Mouse (Mus musculus) frontal cortex, postnatal 25 days (tissue): Measurements from ENCODE around the gene Rcc2.

Experiments
- DNase-seq, 2 experiments: peaks; one replicate each; pipeline ENCODE4 v3.0.0; 2022; ENCODE audit warnings: low spot score in 2 of 2

The Rcc2 gene

GRCm38 (mm10) chr4:140709617-140710016 is 9.3 kb downstream of the Rcc2 start:
- no peak for DNase-seq

- no peak for DNase-seq
Observed at GRCm38 (mm10) chr4:140710781-140711180, 10.4 kb downstream of the Rcc2 start.

GRCm38 (mm10) chr4:140711360-140711759 is 11.0 kb downstream of the Rcc2 start:
- DNase-seq, result no peak

DNA sequence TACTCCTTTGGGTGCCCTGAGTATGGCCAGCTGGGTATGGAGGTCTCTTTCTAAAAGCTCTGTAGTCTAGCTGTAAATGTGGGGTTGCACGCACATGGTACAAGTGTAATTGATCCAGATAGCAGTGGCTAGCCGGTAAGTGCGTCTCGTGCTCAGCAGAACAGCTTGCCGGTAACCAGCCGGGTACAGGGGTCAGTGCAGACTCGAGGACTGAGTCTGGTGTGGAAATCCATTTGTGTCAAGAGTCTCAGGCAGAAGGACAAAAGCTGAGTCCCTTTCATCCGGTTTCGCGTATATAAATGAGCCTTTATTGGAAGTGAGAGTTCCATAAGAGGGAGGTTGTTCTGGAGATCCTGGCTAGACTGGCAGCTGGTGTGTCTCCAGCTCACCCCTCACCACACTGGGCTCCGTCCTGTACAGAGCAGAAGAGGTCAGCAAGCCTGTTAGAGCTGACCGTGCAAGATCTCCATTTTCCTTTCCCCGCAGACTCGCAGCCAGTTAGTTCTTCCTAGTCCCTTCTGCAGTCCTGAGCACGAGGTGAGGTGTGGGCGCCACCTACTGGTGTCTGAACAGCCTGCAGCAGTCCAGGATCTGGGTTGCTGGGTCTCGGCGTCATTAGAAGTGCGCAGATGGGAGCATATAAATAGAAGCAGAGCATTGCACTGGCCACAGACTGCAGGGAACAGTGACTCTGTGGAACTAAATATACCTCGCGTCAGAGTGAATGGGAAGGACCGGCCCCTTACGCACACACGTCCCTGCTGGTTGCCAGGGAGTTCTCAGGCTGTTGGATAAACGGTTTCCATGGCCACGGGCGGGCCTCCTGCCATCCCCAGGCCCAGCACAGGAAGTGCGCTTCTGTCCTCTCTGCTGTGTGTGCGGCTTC is 13.4 kb downstream of the Rcc2 start:
- DNase-seq, result peak; percentile 97 to 98

DNA sequence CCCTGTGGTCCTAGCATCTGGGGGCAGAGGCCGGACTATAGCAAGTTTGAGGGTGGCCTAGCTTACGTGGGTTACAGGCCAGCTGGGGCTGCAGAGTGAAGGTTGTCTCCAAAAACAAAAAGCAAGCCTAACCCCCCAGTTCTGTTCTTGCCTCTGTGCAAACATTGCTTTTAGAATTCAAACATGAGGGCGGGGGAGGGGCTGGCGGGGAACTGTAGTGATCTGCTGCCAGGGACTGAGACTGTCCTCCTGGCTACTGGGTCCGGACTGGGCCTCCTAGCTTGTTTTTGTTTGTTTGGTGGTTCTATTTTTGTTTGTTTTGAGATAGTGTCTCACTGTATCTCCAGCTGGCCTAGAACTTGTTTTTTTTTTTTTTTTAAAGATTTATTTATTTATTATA is 14.2 kb downstream of the Rcc2 start:
- no peak for DNase-seq

GRCm38 (mm10) chr4:140716994-140717393 is 16.7 kb downstream of the Rcc2 start:
- DNase-seq, result no peak

DNA sequence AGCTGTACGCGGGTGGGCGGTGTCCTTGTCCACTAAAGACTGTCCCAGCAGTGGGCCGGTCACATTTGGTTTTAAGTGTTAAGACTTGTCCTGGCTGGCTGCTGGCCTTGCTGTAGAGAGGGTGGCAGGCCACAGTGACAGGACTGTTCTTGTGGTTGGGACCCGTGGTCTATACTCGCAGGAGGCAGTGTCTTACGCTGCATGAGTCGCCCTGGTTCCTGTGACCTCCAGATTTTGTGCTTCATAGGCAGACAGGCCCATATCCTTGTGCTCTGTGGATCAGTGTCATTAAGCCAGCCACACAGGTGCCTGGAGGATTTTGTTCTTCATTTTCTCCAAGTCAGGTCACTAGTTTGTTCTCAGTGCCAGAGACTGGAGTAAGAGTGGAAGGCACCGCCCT is 18.1 kb downstream of the Rcc2 start:
- DNase-seq, result no peak

DNA sequence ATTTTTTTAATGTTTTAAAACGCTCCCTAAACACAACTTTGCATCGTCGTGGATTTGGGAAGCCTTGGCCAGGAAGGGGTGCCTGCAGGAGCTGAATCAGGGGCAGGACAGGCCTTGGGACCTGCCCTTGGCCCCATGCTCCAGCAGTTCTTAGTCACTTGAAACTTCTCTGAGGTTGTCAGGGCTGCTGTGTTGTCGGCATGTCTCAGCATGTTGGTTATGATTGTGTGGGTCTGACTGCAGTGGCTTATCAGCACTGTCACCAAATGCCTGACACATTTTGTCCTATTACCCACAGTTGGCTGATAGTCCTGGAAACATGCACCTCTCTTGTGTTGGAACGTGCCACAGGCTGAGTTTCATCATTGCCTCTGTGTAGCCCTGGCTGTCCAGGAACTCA is 19.8 kb downstream of the Rcc2 start:
- DNase-seq, result no peak

DNA sequence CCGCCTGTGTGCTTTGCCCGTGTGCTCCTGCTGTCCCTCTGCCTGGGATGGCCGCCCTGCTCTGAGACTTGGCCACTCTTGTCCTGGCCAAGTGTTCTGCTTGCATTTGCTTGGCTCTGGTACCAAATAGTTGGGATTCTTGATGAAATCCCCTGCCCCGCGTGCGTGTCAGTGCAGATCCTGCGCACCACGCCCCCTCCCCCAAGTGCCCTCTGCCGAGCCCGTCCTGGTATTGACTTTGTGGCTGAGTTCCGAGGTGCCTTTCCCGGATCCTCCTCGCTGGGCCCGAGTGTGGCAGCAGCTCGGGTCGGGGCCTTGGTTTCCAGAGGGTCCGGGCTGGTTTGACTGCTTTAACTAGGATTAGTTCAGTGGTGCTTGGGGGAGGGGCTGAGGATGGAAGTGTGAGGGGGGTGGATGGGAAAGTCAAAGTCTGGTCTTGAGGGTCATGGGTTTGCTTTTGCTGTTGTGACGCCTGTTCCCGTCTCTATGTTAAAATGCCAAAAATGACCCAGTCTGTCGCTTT is 21.7 kb downstream of the Rcc2 start:
- no peak for DNase-seq

DNA sequence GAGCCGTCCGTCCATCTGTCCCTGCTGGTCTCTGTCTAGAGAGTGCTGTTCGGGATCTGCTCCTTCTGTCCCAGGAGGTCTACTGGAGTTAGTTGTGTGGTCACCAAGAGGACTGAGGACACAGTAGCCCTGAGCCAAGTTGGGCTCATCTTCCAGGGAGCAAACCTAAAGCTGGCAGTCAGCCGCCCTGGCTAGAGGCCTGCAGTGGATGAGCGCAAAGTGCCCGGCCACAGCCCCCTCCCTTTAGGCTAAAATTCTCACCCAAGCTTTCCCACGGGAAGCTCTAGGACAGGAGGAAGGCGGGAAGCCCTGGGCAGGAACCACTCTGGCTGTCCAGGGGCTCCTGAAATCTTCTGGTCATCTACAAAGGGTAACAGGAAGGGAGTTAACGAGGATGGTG is 22.4 kb downstream of the Rcc2 start:
- no peak for DNase-seq

DNA sequence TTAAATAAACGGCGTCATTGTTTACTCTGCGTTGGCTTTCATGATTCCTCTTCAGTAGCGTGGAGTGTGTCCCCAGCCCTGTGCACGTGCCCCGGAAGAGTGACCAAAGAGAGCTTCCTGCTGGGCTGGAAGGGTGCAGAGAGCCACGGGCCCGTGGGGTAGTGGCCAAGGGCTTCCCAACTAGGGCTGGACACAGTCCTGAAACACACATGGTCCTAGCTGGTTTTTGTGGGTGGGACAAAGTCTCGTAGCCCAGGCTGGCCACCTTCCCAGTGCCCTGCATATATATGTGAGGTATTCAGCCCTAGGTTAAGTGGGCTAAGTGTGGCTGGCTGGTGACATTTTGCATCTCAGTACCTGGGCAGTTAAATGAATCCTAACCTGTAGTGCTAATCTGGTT is 22.9 kb downstream of the Rcc2 start:
- no peak for DNase-seq

DNA sequence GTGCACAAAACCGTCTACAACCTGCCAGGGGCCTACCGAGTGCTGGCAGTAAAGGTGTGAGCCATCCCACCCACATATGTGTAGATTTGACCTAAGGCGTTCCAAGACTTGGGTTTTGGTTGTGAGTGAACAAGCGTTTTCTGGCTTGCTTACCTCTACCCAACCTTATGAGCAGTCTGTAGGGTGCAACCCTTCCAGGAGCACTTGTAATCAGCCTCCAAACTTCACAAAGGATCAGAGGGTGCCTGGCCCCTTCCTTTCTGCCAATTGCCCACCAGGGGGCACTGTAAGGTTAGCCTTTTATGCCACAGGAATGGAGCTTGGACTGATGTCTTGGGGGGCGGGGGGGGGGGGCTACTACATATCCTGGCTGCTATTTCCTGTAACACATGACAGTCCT is 23.5 kb downstream of the Rcc2 start:
- no peak for DNase-seq

DNA sequence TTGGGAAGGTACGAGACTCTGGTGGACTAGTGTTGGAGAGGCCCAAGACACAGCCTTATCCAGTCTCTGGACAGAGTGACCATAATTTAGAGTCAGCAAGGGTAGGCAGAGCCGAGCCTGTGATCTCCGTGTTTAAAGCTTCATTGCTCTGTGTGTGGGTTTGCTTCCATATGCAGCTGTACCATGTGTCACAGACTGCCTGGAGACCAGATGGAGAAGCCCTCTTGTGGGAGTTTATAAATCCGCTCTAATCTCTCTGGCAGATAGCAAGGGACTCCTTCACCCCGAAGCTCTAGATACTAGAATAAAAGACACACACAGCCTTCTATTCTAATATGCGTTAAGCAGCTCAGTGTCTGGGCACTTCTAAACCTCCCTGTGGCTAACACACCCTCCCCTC is 24.4 kb downstream of the Rcc2 start:
- no peak for DNase-seq

DNA sequence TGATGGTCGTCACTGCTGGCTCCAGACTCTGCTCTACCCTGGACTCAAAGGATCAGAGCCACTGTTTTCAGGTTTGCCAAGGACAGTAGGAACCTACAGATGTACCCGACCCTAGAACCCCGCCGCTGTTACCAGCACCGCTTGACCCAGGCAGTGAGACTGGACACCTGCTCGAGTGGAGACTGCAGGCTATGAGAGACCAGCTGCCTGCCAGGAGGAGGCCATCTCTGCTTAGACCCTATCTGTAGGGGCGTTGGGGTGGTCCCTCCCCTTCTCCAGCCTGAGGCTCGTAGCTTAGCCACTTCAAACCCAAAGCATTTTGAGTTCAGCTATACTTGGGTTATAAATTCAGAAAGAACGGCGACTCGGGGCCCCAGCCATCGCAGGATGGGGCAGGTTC is 26.6 kb downstream of the Rcc2 start:
- no peak for DNase-seq

DNA sequence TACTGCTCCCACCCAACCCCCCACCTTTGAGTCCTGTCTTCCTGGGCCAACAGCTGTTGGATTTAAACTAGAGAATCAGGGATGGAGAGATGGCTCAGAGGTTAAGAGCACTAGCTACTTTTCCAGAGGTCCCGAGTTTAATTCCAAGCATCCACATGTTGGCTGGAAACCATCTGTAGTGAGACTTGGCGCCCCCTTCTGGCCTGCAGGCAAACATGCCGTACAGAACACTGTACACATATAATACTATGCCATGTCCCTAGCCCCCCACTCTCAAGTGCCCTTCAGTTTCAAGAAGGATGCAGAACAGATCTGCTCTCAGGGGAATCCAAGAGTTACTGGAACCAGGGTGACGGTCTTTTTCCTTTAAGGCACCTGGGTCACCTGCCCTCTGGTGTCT is 31.3 kb downstream of the Rcc2 start:
- DNase-seq, result no peak

DNA sequence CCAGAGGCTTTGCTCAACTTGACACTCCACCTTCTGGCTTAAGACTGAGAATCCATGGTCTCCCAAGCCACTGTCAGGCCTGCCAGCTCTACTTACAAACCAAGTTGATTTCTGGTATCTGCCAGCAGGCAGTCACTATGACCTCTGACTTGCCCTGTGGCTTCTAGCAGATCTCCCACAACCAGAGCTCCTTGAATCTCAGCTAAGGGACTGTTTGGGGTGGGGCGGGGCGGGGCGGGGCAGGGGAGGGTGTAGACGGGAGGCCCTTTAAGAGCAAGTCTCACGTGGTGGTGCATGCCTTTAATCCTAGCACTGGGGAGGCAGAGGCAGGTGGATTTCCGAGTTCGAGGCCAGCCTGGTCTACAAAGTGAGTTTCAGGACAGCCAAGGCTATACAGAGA is 32.5 kb downstream of the Rcc2 start:
- no peak for DNase-seq

- DNase-seq, result no peak
Observed at GRCm38 (mm10) chr4:140740655-140741054, 40.3 kb downstream of the Rcc2 start.

DNA sequence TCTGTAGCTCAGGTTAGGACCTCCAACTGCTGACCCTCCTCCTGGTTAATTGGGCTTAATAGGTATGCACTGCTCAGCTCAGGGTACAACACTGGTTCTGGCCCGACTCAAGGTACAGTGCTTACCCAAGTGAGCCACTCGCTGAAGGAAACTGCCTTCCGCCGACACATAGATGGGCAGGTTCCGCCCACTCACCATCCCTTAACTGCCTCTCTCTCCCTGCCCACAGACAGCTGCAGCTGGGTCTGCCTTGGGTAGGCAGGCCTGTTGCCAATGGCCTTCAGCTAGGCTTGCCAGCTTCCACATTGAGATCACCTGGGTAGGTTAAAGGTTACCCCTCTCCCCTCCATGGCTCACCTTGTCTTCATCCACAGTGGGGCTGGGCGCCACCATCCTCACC is 41.1 kb downstream of the Rcc2 start:
- DNase-seq, result no peak

GRCm38 (mm10) chr4:140742543-140742942 is 42.2 kb downstream of the Rcc2 start, which contains the start of gene Padi6:
Padi6 (minus strand) TSS chr4:140742643.
- DNase-seq, result no peak

GRCm38 (mm10) chr4:140743086-140743485 is 42.7 kb downstream of the Rcc2 start:
- no peak for DNase-seq

DNA sequence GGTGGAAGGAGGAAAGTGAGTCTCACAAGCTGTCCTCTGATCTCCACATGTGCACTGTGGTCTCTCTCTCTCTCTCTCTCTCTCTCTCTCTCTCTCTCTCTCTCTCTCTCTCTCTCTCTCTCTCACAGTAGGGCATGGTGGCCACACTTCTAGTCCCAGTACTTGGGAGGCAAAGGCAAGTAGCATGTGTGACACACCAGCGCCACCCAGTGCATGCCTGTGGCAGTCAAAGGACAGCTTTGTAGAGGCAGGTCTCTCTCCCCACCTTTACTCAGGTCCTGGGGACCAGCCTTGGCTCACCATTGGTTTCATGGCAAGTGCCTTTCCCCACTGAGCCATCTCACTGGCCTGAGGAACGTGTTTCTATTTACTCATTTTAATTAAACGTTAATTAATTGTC is 44.3 kb downstream of the Rcc2 start:
- peak; percentile 29 to 44 for DNase-seq

- no peak for DNase-seq
Observed at GRCm38 (mm10) chr4:140747978-140748377, 47.6 kb downstream of the Rcc2 start.

GRCm38 (mm10) chr4:140750328-140750727 is 50.0 kb downstream of the Rcc2 start:
- DNase-seq, result no peak

- no peak for DNase-seq
Observed at GRCm38 (mm10) chr4:140753366-140753765, 53.0 kb downstream of the Rcc2 start.
